Mouse (Mus musculus) 3T3-L1 (cell line): ENCODE results near the gene Mrps33.
A peak's percentile ranks its signal among the peaks of the same experiment; 100 is the strongest.

Experiments used
- DNase-seq: peaks from one replicate; pipeline ENCODE4 v3.0.0-alpha.2; 2015; ENCODE audit warnings: low read depth, low spot score

Mrps33 gene

DNA sequence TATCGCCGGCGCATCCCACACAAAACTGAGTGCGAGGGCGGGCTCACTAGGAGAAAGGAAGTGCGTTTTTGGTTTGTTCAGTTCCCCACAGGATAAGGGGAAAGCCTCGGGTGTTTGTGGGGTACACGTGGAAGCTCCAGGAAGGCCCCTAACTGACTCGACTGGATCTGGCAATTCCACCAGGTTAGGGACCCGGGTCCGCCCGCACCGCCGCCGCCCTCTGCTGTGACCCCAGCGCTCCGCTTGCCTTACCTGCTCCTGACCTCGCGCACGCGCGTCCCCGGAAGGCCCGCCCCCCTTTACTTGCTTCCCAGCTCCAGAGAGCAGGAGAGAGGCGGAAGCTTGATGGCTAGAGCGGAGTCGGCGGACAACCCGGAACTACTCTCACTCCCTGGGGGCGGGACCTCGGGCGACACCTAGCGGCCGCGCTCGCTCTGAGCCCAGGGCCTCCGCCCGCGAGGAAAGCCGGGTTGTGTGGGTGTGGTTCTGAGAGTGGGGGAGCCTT, at the start of gene Mrps33:
Gene Mrps33 (minus strand): TSS at position 377 of the 505 bp plus-strand sequence.
- DNase-seq = peak; percentile 97

DNA sequence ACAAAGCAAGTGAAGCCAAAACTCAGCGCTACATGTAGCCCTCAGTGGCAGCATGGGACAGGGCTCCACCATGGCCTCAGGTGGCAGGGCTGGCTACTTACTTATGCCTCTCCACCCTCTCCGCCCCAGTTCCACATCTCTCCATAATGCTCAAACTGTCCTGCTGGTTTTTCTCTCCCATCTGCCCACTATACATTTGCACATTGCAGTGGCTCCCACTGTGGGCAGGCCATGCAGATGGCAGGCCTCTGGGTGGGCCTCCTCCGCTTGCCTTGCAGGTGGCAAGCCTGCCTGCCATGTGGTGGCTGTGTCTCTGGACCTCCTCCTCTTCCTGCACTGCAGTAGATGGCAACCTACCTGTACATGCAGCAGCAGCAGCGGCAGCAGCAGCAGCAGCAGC, 38.9 kb upstream of the Mrps33 start:
- no peak for DNase-seq

DNA sequence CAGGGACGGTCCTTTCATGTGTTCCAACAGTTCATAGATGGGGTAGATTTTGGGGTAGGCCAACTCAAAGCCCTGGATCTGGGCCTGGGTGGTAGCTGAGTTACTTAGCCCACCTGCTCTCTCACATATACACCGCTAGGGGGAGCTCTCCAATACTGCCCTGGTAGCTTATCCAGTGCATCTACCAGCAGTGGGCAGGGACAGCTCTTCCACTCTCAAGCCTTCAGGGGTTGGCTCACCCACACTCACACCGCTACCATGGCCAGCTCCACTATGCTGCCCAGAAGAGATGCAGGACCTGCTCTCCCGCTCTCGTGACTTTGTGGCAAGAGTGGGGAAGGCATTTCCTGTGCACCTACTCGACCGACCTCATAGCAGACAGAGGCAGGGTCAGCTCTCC, 38.0 kb upstream of the Mrps33 start:
- DNase-seq = peak; percentile 45

DNA sequence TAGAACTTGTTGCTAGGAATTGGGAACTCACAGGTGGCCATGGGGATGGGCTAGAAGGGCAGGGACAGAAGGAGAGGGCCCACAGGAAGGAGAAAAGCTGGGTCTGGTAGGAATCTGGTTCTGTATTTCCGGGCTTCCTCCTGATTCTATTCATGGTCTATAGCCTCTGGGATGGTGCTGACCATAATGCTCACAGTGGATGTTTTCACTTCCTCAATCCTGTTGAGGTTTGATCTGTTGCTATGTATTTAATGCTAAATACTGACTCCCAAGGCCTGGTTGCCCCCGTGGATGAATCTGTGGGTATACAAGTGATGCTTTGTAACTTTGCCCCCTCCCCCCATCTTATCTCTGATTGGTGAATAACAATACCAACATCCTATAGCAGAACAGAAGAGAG, 36.8 kb upstream of the Mrps33 start:
- DNase-seq = no peak

DNA sequence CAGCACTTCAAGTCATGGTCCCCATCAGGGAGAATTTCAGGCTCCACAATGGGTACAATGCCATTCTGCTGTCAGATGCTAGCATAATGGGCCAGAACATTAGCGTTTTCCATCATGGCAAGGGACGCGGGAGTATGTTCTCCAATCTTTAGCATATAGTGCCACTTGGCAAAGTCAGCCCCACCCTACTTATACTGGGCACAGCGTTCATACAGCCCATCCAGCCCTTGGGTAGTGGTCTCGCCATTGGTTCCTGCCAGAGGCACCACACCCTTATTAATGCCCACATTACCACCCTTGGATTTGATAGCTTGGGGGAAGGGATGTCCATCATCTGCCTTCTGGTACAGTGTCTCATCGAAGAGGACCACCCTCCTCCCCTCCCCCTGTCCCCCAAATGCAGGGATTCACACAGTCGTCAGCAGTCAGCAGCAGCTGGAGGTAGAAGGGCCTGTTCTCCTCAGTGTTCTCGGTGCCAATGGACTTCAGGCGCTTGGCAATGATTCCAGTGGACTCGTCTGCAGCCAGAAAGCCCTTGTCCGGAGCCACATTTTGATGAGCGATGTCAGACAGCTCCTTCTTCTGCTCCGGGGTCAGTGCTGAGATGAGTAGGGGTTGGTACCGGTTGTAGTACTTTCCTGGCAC, 33.0 kb upstream of the Mrps33 start:
- no peak for DNase-seq

DNA sequence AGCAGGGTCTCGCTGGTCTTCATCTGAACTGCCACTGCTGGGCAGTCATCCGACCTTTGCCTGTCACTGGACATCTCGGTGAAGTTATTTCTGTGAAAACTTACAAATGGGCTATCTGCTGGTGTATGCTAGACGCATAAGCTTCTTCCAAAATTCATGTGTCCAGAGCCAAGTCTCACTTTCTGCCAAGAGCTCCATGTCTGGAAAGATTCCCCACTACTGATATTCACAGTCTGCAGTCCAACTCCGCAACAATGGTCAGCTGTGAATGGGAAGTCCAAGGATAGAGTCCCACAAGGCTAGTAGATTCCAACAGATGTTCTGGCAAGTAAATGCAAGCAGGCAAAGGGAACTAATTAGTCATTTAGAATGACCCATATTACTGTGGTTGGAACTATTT, 17.9 kb upstream of the Mrps33 start:
- DNase-seq = no peak

DNA sequence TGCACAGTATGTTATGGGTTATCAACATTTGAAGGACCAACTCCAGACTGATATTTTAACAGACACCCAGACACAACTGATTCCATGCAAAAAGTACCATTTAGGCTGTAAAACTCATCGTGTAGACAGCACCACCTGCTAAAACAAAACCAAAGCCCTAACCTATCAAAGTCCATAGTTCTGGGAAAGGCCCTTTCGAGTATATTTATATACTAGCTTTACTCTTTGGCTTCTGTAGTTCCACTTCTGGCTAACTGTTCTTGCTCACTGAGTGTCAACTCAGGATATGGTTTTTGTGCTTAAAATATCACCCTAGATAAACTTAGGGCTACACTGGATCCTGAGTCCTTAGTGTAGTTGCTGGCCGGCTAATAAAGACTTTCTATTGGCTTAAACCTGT, 10.5 kb upstream of the Mrps33 start:
- DNase-seq = no peak

DNA sequence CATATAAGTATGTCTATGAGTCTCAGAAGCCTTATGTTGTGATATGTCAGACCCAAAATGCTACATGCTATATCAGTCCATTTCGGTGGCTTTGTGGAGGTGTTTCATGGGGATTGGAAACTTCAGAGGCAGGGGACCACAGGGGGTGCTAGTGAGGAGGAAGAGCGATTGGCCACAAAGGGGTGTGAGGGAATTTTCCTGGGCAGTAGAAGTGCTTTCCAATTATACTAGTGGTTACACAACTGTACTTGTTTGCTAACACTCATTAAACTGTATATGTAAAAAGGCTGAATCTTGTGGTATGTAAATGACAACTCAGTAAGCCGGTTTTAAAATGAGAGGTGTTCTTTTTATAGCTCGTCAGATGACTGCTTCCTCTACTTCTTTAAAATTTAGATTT, 8.1 kb upstream of the Mrps33 start:
- DNase-seq = no peak

DNA sequence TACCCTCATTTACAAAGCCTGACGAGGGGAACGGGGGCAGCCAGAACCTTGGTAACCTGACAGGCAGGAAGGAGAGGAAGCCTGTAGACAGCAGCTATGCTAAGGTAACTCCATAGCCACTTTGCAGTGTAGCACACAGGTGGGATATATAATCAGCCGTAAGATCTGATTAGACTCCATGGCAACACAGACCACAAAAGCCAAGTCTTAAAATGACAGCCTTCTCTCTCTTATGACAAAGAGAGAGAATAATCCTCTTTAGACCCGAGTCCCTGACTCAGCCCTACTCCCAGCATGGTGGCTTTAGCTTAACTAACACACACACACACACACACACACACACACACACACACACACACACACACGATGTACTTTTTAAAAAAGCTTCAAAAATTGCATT, 2.3 kb downstream of the Mrps33 start:
- DNase-seq = no peak

DNA sequence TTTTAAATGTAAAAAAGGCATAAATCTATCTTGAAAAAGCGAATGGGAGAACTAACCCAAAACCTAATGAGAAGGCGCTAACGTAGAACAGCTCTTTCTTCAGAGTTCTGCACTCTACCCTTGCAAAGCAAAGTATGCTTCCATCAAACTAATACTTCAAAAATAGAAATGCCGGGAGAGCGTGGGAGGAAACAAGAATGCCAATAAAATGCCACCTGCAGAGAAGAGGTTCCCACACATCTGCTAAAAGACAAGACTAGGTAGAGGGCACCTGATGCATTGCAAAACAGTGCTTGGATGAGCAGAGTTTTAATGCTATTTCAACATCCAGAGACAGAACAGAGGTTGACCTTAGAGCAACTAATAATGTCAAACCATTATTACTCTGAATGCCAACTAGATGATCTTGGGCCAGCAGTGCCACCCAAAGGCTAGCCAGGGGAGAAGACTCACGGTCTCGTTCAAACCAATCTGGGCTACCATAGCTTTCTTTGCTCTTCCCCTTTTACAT, 3.7 kb downstream of the Mrps33 start:
- DNase-seq = no peak

DNA sequence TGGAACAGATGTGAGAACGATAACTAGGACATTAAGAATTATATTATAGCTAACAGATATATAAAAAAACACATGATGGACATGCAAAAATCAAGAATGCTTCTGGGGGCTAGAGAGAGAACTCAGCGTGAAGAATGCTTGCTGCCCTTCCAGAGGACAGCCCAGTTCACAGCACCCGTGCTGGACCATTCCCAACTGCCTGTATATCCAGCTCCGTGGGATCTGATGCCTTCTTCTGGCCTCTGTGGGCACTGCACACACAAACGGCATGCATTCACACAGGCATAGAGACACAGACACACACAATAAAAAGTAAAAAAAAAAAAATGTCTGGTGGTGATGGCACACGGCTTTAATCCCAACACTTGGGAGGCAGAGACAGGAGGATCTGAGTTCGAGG, 4.5 kb downstream of the Mrps33 start:
- DNase-seq = no peak

DNA sequence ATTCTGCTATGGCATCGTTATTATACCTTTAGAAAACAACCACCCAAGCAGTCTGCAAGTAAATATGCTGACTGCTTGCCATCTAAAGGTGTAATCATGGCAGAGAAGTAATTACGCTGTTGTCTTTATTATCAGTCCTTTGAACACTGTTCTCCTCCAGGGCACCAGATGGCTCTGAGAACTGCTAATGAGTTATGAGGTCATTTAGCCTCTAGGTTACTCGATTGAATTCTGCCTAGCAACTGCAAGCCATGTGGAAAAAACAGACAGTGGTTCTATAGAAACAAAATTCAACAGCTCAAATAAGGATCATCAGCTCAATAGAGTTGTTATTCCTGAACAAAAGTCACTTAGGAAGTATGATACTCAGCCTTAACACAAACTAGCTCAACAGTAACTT, 4.9 kb downstream of the Mrps33 start:
- no peak for DNase-seq

DNA sequence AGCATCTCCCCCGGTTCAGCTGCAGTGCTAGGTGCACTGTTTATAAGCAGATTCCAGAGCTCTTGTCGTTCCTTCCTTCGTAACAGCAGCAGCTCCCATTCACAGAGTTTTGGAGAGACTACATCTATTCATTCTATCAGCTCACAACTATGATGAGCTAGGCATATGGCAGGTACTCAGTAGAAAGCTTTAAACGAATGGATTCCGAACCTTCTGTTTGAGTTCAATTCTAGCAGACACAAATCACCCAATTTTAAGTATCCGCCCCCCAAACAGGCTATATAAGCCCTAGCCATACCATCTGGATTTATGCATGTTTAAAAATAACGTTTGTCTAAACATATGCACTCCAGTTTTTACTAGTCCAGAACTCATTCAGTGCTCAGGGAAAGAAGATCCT, 9.8 kb downstream of the Mrps33 start:
- no peak for DNase-seq

DNA sequence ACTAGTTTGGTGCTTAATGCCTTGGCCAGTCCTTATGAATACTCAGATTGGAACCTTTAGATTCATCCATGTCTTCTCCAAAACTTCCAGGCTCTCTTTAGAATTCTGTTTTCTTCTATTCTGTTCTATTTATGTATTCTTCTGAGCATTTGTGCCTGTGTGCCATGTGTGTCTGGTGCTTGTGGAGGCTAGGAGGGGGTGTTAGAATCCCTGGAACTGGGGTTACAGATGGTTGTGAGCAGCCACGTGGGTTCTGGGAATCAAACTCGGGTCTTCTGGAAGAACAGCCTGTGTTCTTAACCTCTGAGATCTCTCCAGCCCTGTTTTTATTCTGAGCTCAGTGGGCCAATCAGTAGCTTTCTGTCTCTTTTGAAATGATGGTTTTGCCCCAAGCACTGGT, 13.7 kb downstream of the Mrps33 start:
- no peak for DNase-seq

DNA sequence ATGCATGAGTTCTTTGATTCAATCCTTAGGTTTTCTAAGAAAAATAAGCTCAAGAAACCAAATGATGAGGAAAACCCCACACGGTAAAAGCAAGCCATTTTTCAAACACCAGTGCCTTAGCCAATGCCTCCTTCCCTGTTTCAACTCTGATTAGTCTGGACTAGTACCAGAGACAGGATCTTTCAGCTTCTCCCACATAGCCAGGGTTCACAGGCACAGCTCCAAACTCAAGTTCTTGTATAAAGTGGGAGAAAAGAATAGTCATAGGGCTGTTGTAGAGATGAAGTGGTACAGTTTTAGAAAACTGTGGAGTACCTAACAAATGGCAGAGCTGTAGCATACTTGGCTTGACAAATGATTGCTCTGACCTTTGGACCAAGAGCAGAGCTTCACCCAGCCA, 14.6 kb downstream of the Mrps33 start:
- no peak for DNase-seq

DNA sequence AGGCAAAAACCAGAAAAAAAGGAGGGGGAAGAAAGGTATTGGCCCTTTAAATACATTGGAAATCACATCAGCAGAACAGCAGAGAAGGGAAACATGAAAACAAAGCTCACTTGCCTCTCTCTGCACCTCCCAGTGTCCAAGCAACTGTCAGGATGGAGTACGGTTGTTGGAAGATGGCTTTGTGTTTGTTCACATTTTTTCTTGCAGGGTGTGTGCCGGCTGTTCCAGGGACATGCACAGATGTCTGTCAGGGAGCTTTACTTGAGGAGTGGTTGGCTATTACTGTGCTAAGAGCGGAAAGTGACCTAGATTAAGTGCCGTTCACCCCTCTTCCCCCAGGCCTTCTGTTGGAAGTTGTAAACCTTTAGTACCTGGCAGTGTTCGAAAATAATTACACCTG, 19.0 kb downstream of the Mrps33 start:
- DNase-seq = no peak

DNA sequence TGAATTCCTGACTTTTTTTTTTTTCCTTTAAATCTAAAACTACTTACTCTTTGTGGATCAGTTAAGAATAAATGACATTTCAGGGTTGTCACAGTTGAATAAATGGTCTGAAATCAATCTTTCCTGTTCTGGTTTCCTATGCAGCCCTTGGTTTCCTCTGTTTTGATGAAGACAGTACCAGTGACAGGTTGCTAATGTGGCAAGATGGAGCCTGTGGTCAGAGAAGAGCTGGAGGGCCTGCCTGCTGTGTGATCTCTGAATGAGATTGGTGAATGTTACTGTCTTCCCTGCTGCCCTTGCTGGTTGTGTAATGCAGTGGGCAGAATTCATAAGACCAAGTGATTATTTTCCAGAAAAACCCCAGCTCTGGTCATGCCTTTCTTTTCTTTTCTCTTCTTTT, 22.4 kb downstream of the Mrps33 start:
- DNase-seq = no peak

DNA sequence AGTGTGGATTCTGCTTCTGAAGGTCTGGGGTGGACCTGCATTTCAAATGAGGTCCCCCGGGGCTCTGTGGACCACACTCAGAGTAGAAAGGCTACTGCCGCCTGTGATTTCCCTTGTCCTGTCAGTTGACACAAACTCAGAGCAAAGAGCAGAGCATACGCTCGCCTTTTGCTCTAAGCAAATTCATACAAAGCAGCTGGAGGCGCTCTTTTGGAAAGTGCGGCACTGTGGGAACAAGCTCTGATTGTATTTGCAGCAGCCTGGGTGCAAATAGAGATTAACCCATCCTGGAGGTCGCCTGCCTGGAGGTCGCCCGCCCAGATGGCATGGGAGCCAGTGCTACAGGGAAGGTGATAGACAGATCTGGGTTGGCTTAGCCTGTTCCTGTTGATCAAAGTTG, 23.0 kb downstream of the Mrps33 start:
- DNase-seq = no peak

DNA sequence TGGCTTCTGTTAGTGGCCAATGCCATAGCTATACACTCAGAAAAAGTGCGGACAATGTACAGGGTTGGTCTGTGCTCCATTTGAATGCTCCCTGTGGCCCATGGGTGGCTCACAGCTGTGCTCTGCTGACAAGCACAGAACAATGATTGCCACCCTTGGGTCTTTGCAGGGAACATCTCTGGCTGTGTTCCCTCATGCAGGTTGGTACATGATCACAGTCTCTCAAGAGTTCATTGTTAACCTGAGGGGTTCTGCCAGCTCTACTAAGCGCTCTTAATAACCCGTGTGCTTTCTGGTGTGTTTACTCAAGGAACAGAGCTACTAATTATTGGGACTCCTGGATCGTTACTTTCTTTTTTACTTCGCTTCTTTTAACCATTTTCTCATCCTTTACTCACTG, 24.8 kb downstream of the Mrps33 start:
- DNase-seq = no peak

DNA sequence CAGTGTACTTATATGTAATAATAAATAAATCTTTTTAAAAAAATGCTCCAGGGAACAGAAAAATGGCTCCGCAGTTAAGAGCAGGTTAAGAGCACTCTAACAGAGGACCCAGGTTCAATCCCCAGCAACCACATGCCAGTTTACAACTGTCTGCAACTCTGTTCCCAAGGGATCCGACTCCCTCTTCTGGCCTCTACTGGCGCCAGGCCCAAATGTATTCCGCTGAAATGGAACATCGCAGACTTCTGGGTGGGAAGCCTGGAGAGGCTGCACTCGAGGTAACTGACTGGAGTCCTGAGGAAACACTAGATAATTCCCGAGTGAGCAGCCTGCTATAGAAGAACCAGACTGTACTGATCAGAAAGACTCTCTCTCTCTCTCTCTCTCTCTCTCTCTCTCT, 27.3 kb downstream of the Mrps33 start:
- no peak for DNase-seq

DNA sequence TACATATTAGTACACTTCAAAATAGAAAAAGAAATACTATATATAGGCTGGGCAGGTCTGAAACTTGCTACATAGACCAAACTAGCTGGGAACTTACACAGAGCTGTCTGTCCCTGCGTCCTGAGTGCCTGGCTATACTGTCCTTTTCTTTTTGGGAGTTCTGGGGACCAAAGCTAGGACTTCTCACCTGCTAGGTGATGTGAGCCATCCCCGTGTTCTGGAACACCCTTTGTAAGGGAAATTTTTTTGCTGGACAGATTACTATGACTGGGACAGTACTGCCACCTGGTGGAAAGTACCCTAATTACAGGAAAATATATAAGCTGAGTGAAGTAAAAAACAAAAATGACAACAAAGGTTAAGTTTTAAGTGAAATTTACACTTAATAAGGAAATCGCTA, 28.2 kb downstream of the Mrps33 start:
- DNase-seq = peak; percentile 83

DNA sequence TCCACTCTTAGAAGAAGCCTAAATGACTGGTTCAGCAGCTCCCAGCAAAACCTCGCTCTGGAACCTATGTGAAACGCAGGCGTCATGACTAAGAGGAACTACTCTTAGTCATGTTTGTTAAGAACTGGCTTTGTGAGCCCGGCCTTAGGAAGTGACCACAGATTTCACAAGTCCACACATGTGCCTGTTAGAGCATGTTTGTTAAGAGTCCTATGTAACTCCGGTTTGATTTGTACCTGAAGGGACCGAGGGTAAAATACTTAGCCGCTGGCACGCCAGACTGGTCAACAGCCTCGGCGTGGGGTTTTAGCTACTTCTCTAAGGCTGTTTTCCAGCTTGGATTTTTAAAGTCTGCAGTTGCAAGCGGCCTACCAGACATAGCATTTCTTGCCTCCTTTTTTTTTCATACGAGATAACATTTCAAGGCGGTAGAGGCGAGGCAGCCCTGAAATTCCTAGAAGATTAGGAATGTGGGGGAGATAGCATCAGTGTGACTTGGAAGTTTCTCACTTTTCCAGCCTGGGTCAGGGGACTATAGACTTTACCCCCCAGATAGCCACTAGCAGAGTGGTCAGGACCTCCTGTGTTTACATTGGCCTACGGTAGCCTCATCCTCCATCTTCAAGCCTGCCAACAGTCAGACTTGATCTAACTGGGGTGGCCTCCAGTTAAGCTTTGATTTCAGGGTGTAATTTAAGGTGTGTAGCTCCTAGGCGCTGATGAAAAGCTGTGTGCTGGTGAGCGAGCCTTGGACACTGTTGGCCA, 28.8 kb downstream of the Mrps33 start:
- peak; percentile 39 for DNase-seq
